Mouse (Mus musculus) embryo, embryonic 11.5 days (tissue): Measurements from ENCODE around the gene Krtcap3.

Source experiments
- DNase-seq: peaks from one replicate; pipeline ENCODE4 v3.0.0-alpha.2; 2012; ENCODE audit warnings: low read depth, low spot score

Krtcap3 gene

GRCm38 (mm10) chr5:31252795-31253545 lies 1.5 kb downstream of the Krtcap3 start:
- no peak for DNase-seq

- no peak for DNase-seq
Observed at GRCm38 (mm10) chr5:31253806-31254205, 2.3 kb downstream of the Krtcap3 start.

GRCm38 (mm10) chr5:31254452-31254851 lies 3.0 kb downstream of the Krtcap3 start:
- DNase-seq = no peak

GRCm38 (mm10) chr5:31254901-31255300 lies 3.4 kb downstream of the Krtcap3 start:
- no peak for DNase-seq

- no peak for DNase-seq
Observed at GRCm38 (mm10) chr5:31255381-31255780, 3.9 kb downstream of the Krtcap3 start.

- no peak for DNase-seq
Observed at GRCm38 (mm10) chr5:31255971-31256370, 4.5 kb downstream of the Krtcap3 start.

- DNase-seq = no peak
Observed at GRCm38 (mm10) chr5:31257616-31258015, 6.1 kb downstream of the Krtcap3 start.

- no peak for DNase-seq
Observed at GRCm38 (mm10) chr5:31266101-31266500, 14.6 kb downstream of the Krtcap3 start.

- no peak for DNase-seq
Observed at GRCm38 (mm10) chr5:31267686-31268085, 16.2 kb downstream of the Krtcap3 start.

- DNase-seq = no peak
Observed at GRCm38 (mm10) chr5:31273018-31273417, 21.5 kb downstream of the Krtcap3 start.

- DNase-seq = no peak
Observed at GRCm38 (mm10) chr5:31279245-31279988, 27.9 kb downstream of the Krtcap3 start.

GRCm38 (mm10) chr5:31288225-31288624 lies 36.7 kb downstream of the Krtcap3 start:
- no peak for DNase-seq

- DNase-seq = no peak
Observed at GRCm38 (mm10) chr5:31288655-31289054, 37.2 kb downstream of the Krtcap3 start.

- DNase-seq = no peak
Observed at GRCm38 (mm10) chr5:31289626-31290230, 38.2 kb downstream of the Krtcap3 start.

- DNase-seq = peak; percentile 99
Observed at GRCm38 (mm10) chr5:31290521-31291360, 39.2 kb downstream of the Krtcap3 start, which contains the start of gene Ift172. Gene Ift172, minus strand, starts transcription at chr5:31291116.

GRCm38 (mm10) chr5:31291361-31291688 lies 39.8 kb downstream of the Krtcap3 start:
- DNase-seq = no peak

GRCm38 (mm10) chr5:31294964-31295605 lies 43.6 kb downstream of the Krtcap3 start:
- DNase-seq = no peak

- peak; percentile 49 for DNase-seq
Observed at GRCm38 (mm10) chr5:31295606-31296141, 44.2 kb downstream of the Krtcap3 start, which contains the start of gene Fndc4. Gene Fndc4, minus strand, starts transcription at chr5:31296080.

GRCm38 (mm10) chr5:31297047-31297757 lies 45.7 kb downstream of the Krtcap3 start, which contains the start of gene Gckr:
Gene Gckr, plus strand, starts transcription at chr5:31297443.
- DNase-seq = no peak

- DNase-seq = no peak
Observed at GRCm38 (mm10) chr5:31297981-31298380, 46.5 kb downstream of the Krtcap3 start.
